Mouse (Mus musculus) midbrain, postnatal 0 days (tissue): Measurements from ENCODE around the gene Tex44. TPM values are rescaled to one million over a fixed set of nuclear protein-coding genes. Genes with fewer than 3 reads are reported as not detected.

Experiments
- ATAC-seq: fragments of 200-750 bp; cut with Nextera tagmentation; 2 replicates; pipeline ENCODE4 v1.8.0; 2017; ENCODE audit warnings: moderate number of reproducible peaks, mild to moderate bottlenecking, moderate TSS enrichment, moderate library complexity; ENCODE audit not compliant: low FRiP score
- DNase-seq: peaks from one replicate; pipeline ENCODE4 v3.0.0-alpha.2; 2015; ENCODE audit warnings: low spot score
- H3K27ac ChIP-seq: fragments of 300-500 bp; sonication (generic); 2 replicates; pipeline ENCODE4 v1.5.1; 2014; ENCODE audit warnings: low read depth, mild to moderate bottlenecking, low read length, mixed read lengths
- H3K27me3 ChIP-seq: fragments of 300-500 bp; sonication (generic); 2 replicates; pipeline ENCODE4 v1.6.1; 2014; ENCODE audit warnings: low read length, control low read depth, mixed read lengths; ENCODE audit not compliant: insufficient read depth
- H3K36me3 ChIP-seq: fragments of 300-500 bp; sonication (generic); 2 replicates; pipeline ENCODE4 v1.6.1; 2014; ENCODE audit warnings: low read length, control low read depth, mixed read lengths; ENCODE audit not compliant: insufficient read depth
- H3K4me1 ChIP-seq: fragments of 300-500 bp; sonication (generic); 2 replicates; pipeline ENCODE4 v1.6.1; 2014; ENCODE audit warnings: mild to moderate bottlenecking, control low read depth, antibody characterized with exemption, low read length, mixed read lengths; ENCODE audit not compliant: insufficient read depth
- H3K4me2 ChIP-seq: fragments of 300-500 bp; sonication (generic); 2 replicates; pipeline ENCODE4 v1.6.1; 2014; ENCODE audit warnings: low read depth, mild to moderate bottlenecking, low read length, mixed read lengths; ENCODE audit not compliant: poor library complexity, severe bottlenecking
- H3K4me3 ChIP-seq: fragments of 300-500 bp; sonication (generic); 2 replicates; pipeline ENCODE4 v1.5.1; 2014; ENCODE audit warnings: low read depth, mild to moderate bottlenecking, low read length, moderate library complexity
- H3K9ac ChIP-seq: fragments of 300-500 bp; sonication (generic); replicated peaks from 2 replicates; pipeline ENCODE4 v1.6.1; 2014; ENCODE audit warnings: mild to moderate bottlenecking, low read length, moderate library complexity, mixed read lengths; ENCODE audit not compliant: poor library complexity, severe bottlenecking
- H3K9me3 ChIP-seq: fragments of 300-500 bp; sonication (generic); 2 replicates; pipeline ENCODE4 v1.6.1; 2016; ENCODE audit warnings: low read length, control low read depth
- CTCF ChIP-seq: IDR thresholded peaks from 2 replicates; pipeline ENCODE4 v1.5.1; 2016; ENCODE audit warnings: antibody characterized with exemption, mild to moderate bottlenecking
- WGBS: fragments of 180-500 bp; shearing (Covaris S2); extraction: QIAGEN DNeasy Blood & Tissue Kit; methylation state at CpG from one replicate; pipeline ENCODE4 v1.1.7; 2014; 5-methylcytosine and 5-hydroxymethylcytosine counted together
- polyA plus RNA-seq: library from polyadenylated mRNA; unstranded; fragments of >200 nt; fragmentation: Nextera tagmentation; extraction: Ambion mirVana; gene quantifications from 2 replicates; pipeline ENCODE4 v1.2.1, GENCODE M21; 2015
- total RNA-seq: library from RNA; depleted of rRNA; stranded (reverse); fragments of >200 nt; gene quantifications from 2 replicates; pipeline ENCODE4 v1.2.3, GENCODE M21; 2014

Tex44 gene
- total and polyA plus RNA-seq, 2 experiments from 2014 or later, result not detected

DNA sequence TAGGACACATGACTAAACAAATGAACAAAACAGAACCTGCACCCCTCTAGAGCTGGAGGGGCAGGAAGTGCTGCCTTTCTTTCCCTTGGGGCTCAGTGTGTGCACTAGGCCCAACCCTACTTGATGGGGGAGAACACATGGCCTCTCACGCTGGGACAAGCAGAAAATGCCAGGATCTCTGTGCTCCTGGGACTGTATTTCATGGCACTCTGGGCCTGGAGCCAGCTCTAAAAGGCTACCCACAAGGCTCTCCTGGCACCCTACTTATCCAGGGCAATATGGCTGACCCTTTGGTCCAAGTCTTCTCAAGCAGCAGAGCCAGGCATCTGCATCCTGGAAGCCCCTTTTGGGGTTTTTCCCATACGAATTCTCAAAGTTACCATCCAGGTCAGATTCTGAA lies 34.7 kb upstream of the Tex44 start:
- no peak for TF ChIP-seq CTCF
- DNase-seq, result no peak
- no peaks in the 10 kb centered on the region for H3K36me3 ChIP-seq
- no peak overlapping the region for H3K4me2 ChIP-seq
- H3K4me3 ChIP-seq, result no peak overlapping the region
- H3K9ac ChIP-seq, result no peak overlapping the region
- WGBS, result 71% methylated on average over 2 of the region's 2 CpGs
- no peak overlapping the region for H3K27ac ChIP-seq
- no peaks in the 10 kb centered on the region for H3K9me3 ChIP-seq
- H3K4me1 ChIP-seq, result no peaks in the 10 kb centered on the region
- ATAC-seq, result no peak
- H3K27me3 ChIP-seq, result no peaks in the 10 kb centered on the region

DNA sequence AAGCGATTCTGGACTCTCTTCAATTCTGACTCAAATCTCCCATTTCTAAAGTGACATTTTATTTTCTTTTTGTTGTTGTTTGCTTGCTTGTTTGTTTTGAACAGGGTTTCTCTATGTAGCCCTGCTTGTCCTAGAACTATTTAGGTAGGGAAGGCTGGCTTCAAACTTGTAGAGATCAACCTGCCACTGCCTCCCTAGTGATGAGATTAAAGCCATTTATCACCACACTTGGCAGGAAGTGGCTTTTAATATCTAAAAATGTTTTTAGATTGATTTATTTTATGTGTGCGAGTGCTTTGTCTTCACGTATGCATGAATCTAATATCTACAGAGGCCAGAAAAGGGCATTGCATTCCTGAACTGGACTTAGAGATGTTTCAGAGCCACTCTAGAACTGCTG lies 32.9 kb upstream of the Tex44 start:
- ATAC-seq (no peak), DNase-seq (no peak)
- no peaks in the 10 kb centered on the region for H3K36me3 ChIP-seq
- no peak overlapping the region for H3K4me2 ChIP-seq
- H3K27me3 ChIP-seq, result no peaks in the 10 kb centered on the region
- no peak overlapping the region for H3K9ac ChIP-seq
- TF ChIP-seq CTCF, result no peak
- 94% methylated on average over 3 of the region's 3 CpGs for WGBS
- H3K27ac ChIP-seq, result no peak overlapping the region
- no peak overlapping the region for H3K4me3 ChIP-seq
- H3K9me3 ChIP-seq, result no peaks in the 10 kb centered on the region
- no peaks in the 10 kb centered on the region for H3K4me1 ChIP-seq

DNA sequence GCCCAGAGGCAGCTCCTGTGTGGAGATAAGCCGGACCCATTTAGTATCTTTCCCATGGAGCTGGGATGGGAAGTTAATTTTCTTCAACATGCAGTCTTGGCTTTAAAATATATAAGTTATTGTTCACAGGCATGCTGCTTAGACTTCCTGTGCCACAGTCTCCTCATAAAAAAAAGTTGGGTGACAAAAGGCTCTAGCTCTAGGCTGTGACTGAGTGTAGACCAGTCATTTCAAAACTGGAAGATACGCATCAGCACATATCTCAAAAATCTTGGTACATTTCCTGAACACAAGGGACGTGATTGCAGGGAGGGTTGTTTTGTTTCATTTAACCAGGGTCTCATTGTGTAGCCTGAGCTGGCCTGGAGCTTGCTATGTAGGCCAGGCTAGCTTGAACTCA lies 31.9 kb upstream of the Tex44 start:
- Histone ChIP-seq H3K4me1 (no peaks in the 10 kb centered on the region), H3K4me2 (no peak overlapping the region), H3K27ac (no peak overlapping the region), H3K36me3 (no peaks in the 10 kb centered on the region), H3K9me3 (no peaks in the 10 kb centered on the region), H3K4me3 (no peak overlapping the region), H3K9ac (no peak overlapping the region), H3K27me3 (no peaks in the 10 kb centered on the region)
- no peak for TF ChIP-seq CTCF
- 89% methylated on average over 3 of the region's 3 CpGs for WGBS
- ATAC-seq (no peak), DNase-seq (no peak)

DNA sequence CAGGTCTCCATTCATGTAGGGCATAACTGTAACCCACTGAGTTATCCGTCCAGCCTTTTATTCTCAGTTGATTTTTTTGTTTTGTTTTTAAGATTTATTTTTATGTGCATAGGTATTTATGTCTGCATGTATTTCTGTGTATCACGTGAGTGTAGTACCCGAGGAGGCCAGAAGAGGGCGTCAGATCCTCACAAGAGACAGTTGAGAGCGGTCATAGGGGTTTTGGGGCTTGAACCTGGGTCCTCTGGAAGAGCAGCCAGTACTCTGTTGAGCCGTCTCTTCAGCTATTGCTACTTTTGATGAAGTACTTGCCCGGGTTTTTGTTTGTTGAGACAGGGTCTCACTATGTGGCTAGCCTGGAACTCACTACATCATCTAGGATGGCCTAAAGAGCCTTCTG lies 30.2 kb upstream of the Tex44 start:
- TF ChIP-seq CTCF, result peak; percentile 29
- no peaks in the 10 kb centered on the region for H3K36me3 ChIP-seq
- no peaks in the 10 kb centered on the region for H3K9me3 ChIP-seq
- ATAC-seq, result no peak
- H3K27me3 ChIP-seq, result no peaks in the 10 kb centered on the region
- no peaks in the 10 kb centered on the region for H3K4me1 ChIP-seq
- 72% methylated on average over 7 of the region's 7 CpGs for WGBS
- H3K9ac ChIP-seq, result no peak overlapping the region
- H3K4me3 ChIP-seq, result no peak overlapping the region
- DNase-seq, result no peak
- no peak overlapping the region for H3K4me2 ChIP-seq
- H3K27ac ChIP-seq, result no peak overlapping the region

DNA sequence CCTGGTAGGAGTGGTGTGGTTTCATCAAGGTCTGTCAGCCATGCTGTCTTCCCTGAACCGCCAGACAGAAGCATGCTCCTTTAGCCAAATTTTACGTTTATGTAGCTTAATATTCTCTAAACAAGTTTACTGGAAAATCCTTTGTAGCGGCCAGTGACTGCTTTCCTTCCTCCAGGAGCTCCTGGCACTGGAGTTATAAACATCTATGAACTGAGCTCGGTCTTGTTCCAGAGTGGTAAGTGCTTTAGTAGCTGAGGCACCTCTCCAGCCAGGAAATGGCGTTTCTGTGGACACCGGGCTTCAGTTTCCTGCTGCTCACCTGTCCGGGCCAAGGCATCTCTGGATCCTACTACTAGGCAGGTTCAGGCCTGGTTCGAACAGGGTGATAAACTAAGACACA lies 28.5 kb upstream of the Tex44 start:
- no peak overlapping the region for H3K27ac ChIP-seq
- H3K9me3 ChIP-seq, result no peaks in the 10 kb centered on the region
- 77% methylated on average over 8 of the region's 8 CpGs for WGBS
- no peaks in the 10 kb centered on the region for H3K27me3 ChIP-seq
- ATAC-seq (no peak), DNase-seq (no peak)
- no peak overlapping the region for H3K4me3 ChIP-seq
- H3K9ac ChIP-seq, result no peak overlapping the region
- H3K36me3 ChIP-seq, result no peaks in the 10 kb centered on the region
- H3K4me2 ChIP-seq, result no peak overlapping the region
- TF ChIP-seq CTCF, result no peak
- no peaks in the 10 kb centered on the region for H3K4me1 ChIP-seq

- TF ChIP-seq CTCF, result no peak
- no peaks in the 10 kb centered on the region for H3K27me3 ChIP-seq
- H3K9ac ChIP-seq, result no peak overlapping the region
- no peak overlapping the region for H3K27ac ChIP-seq
- H3K36me3 ChIP-seq, result no peaks in the 10 kb centered on the region
- H3K4me1 ChIP-seq, result no peaks in the 10 kb centered on the region
- H3K4me2 ChIP-seq, result no peak overlapping the region
- no peak for ATAC-seq
- H3K4me3 ChIP-seq, result no peak overlapping the region
- H3K9me3 ChIP-seq, result no peaks in the 10 kb centered on the region
- 72% methylated on average over 7 of the region's 7 CpGs for WGBS
- no peak for DNase-seq
Measured at GRCm38 (mm10) chr1:86398222-86398621, 27.9 kb upstream of the Tex44 start.
